Mouse (Mus musculus) lung, embryonic 14.5 days (tissue): ENCODE measurements around the gene Asic4. TPM values are rescaled to one million over a fixed set of nuclear protein-coding genes. Genes with fewer than 3 reads are reported as not detected.

Experiments used
- ATAC-seq: fragments of 200-750 bp; cut with Nextera tagmentation; 2 replicates; pipeline ENCODE4 v1.8.0; 2017; ENCODE audit warnings: mild to moderate bottlenecking, moderate TSS enrichment, moderate library complexity; ENCODE audit not compliant: insufficient read depth
- DNase-seq: peaks from one replicate; pipeline ENCODE4 v3.0.0-alpha.2; 2015
- H3K27ac ChIP-seq: fragments of 300-500 bp; sonication (generic); 2 replicates; pipeline ENCODE4 v1.5.1; 2014; ENCODE audit warnings: low read depth, mild to moderate bottlenecking, moderate library complexity
- H3K27me3 ChIP-seq: fragments of 300-500 bp; sonication (generic); 2 replicates; pipeline ENCODE4 v1.6.1; 2014; ENCODE audit warnings: low read length, control low read depth; ENCODE audit not compliant: insufficient read depth
- H3K36me3 ChIP-seq: fragments of 300-500 bp; sonication (generic); 2 replicates; pipeline ENCODE4 v1.6.1; 2014; ENCODE audit warnings: control low read depth; ENCODE audit not compliant: insufficient read depth
- H3K4me1 ChIP-seq: fragments of 300-500 bp; sonication (generic); 2 replicates; pipeline ENCODE4 v1.6.1; 2014; ENCODE audit warnings: antibody characterized with exemption, control low read depth; ENCODE audit not compliant: insufficient read depth
- H3K4me2 ChIP-seq: fragments of 300-500 bp; sonication (generic); 2 replicates; pipeline ENCODE4 v1.6.1; 2014; ENCODE audit warnings: mild to moderate bottlenecking
- H3K4me3 ChIP-seq: fragments of 300-500 bp; sonication (generic); 2 replicates; pipeline ENCODE4 v1.5.1; 2014; ENCODE audit warnings: low read depth, low read length
- H3K9ac ChIP-seq: fragments of 300-500 bp; sonication (generic); 2 replicates; pipeline ENCODE4 v1.6.1; 2014
- H3K9me3 ChIP-seq: fragments of 300-500 bp; sonication (generic); 2 replicates; pipeline ENCODE4 v1.6.1; 2016; ENCODE audit warnings: low read depth, low read length, control low read depth
- CTCF ChIP-seq: IDR thresholded peaks from 2 replicates; pipeline ENCODE4 v1.5.1; 2016; ENCODE audit warnings: antibody characterized with exemption, low read depth
- WGBS: fragments of 180-500 bp; shearing (Covaris S2); extraction: QIAGEN DNeasy Blood & Tissue Kit; methylation state at CpG from one replicate; pipeline ENCODE4 v1.1.7; 2014; 5-methylcytosine and 5-hydroxymethylcytosine counted together
- polyA plus RNA-seq: library from polyadenylated mRNA; unstranded; fragments of >200 nt; fragmentation: Nextera tagmentation; extraction: Ambion mirVana; gene quantifications from 2 replicates; pipeline ENCODE4 v1.2.1, GENCODE M21; 2014

The Asic4 gene
- polyA plus RNA-seq, 1 experiment from 2014 or later: 0.12 TPM

- Histone ChIP-seq H3K4me3 (no peak overlapping the region), H3K27ac (peak overlapping the region; percentile 93), H3K36me3 (no peaks in the 10 kb centered on the region), H3K9me3 (no peaks in the 10 kb centered on the region), H3K27me3 (no peaks in the 10 kb centered on the region), H3K4me1 (peaks cover 17% of the 10 kb centered on the region), H3K4me2 (no peak overlapping the region), H3K9ac (no peak overlapping the region)
- no peak for TF ChIP-seq CTCF
- DNase-seq (peak; percentile 86), ATAC-seq (0 out of 2 replicates have a peak, but pooled peaks have one; percentile 11)
- 29% methylated on average over 5 of the region's 5 CpGs for WGBS
These were observed 69.3 kb downstream of the Asic4 start for GRCm38 (mm10) chr1:75519576-75519975.

DNA sequence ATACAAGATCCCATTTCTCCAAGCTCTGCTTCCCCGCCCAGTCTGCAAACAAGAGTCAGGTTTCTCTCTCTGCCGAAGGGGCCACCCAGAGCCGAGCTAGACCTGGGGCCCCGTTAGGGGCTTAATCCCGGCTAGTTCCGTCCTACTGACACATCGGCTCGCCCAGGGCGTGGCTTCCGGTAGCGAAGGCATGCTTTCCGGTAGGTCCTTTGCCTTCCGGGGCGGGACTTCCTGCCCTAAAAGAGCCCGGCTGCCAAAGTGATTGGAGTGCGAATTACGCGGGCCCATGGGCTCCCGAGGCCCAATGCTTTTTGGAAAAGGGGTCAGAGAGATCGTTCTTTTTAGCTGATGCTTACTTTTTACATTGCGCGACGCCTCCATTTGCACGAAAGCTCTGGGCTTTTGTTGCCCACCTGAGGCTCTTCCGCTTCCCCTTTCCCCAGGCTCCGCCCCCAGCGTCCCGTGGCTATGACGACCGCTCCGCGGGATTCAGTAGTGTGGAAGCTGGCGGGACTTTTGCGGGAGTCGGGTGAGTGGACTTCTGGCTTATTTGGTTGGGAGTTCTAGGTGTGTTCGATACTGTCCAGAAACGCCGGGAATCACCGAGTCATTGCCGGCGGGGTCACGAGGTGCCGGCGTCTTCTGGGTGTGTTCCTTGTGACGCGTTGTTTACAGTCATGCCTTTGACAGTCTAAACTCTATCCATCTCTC is 71.2 kb downstream of the Asic4 start, which contains the start of gene Stk11ip:
Stk11ip (plus strand) TSS at position 209 of the 711 bp plus-strand sequence.
- ATAC-seq (peak; percentile 97), DNase-seq (peak; percentile 99)
- TF ChIP-seq CTCF: no peak
- peak within 1 kb of the TSS; percentile 37; the same call in 1 of the 2 replicates for H3K9ac ChIP-seq
- peak within 1 kb of the TSS; percentile 57 for H3K4me3 ChIP-seq
- H3K27me3 ChIP-seq: no peaks in the 10 kb centered on the region
- peak within 1 kb of the TSS; percentile 73 for H3K4me2 ChIP-seq
- under 1% methylated on average over 46 of the region's 46 CpGs for WGBS
- no peaks in the 10 kb centered on the region for H3K9me3 ChIP-seq
- H3K36me3 ChIP-seq: peaks cover 7% of the 10 kb centered on the region; the same call in 1 of the 2 replicates
- H3K27ac ChIP-seq: peak within 1 kb of the TSS; percentile 93
- peaks cover 17% of the 10 kb centered on the region for H3K4me1 ChIP-seq

Other genes with a start within 250 kb of the Asic4 start
- gene Glb1l, start 239.6 kb upstream of the Asic4 start, polyA plus RNA-seq: 16.0 and 16.7 TPM in 2 replicates
- gene Stk16, start 239.6 kb upstream of the Asic4 start, polyA plus RNA-seq: 115 and 119 TPM in 2 replicates
- 21.3 and 25.3 TPM in 2 replicates for gene Tuba4a, start 230.6 kb upstream of the Asic4 start, polyA plus RNA-seq
- not detected in 2 replicates for gene A630095N17Rik, start 218.3 kb upstream of the Asic4 start, polyA plus RNA-seq
- 14.1 and 16.9 TPM in 2 replicates for gene Dnajb2, start 214.0 kb upstream of the Asic4 start, polyA plus RNA-seq
- gene Ptprn, start 185.9 kb upstream of the Asic4 start, polyA plus RNA-seq: 0.21 and 0.37 TPM in 2 replicates
- gene Resp18, start 172.0 kb upstream of the Asic4 start, polyA plus RNA-seq: not detected in 2 replicates
- 110 and 113 TPM in 2 replicates for gene Dnpep, start 132.4 kb upstream of the Asic4 start, polyA plus RNA-seq
- gene Des, start 90.1 kb upstream of the Asic4 start, polyA plus RNA-seq: 42.9 and 46.3 TPM in 2 replicates
- gene Speg, start 75.1 kb upstream of the Asic4 start, polyA plus RNA-seq: 40.1 and 44.7 TPM in 2 replicates
- 61.2 and 67.3 TPM in 2 replicates for gene Gmppa, start 14.5 kb upstream of the Asic4 start, polyA plus RNA-seq
- gene Chpf, start 28.9 kb downstream of the Asic4 start, polyA plus RNA-seq: 32.8 and 35.1 TPM in 2 replicates
- 0.26 and 0.72 TPM in 2 replicates for gene Tmem198, start 29.1 kb downstream of the Asic4 start, polyA plus RNA-seq
- 83.9 and 93.3 TPM in 2 replicates for gene Obsl1, start 56.0 kb downstream of the Asic4 start, polyA plus RNA-seq
- gene Inha, start 56.6 kb downstream of the Asic4 start, polyA plus RNA-seq: 1.7 and 2.1 TPM in 2 replicates
- gene Stk11ip, start 71.1 kb downstream of the Asic4 start, polyA plus RNA-seq: 18.5 and 19.0 TPM in 2 replicates
- 9.7 and 12.1 TPM in 2 replicates for gene Slc4a3, start 95.8 kb downstream of the Asic4 start, polyA plus RNA-seq